Mouse (Mus musculus) heart, postnatal 0 days (tissue): ENCODE results near the gene Cd300lf.

ENCODE experiments used
- CTCF ChIP-seq: IDR thresholded peaks from 2 replicates; pipeline ENCODE4 v1.5.1; 2016; ENCODE audit warnings: antibody characterized with exemption, control low read depth, low read depth
- EP300 ChIP-seq: IDR thresholded peaks from 2 replicates; pipeline ENCODE4 v1.6.1; 2016; ENCODE audit warnings: antibody characterized with exemption, low read depth

GRCm38 (mm10) chr11:115163568-115164150 is 29.9 kb upstream of the Cd300lf start:
- no peak for TF ChIP-seq CTCF
- no peak for TF ChIP-seq EP300
